Mouse (Mus musculus) E14TG2a.4 (cell line): ENCODE measurements around the gene Tinagl1.

Experiments used
- H3K27me3 ChIP-seq: 2 replicates; pipeline ENCODE4 v1.6.1; 2014; ENCODE audit warnings: low read length, control low read depth; ENCODE audit not compliant: insufficient read depth
- H3K36me3 ChIP-seq: 2 replicates; pipeline ENCODE4 v1.6.1; 2014; ENCODE audit warnings: low read length, control low read depth; ENCODE audit not compliant: insufficient read depth
- H3K4me1 ChIP-seq: replicated peaks from 2 replicates; pipeline ENCODE4 v1.6.1; 2014; ENCODE audit warnings: low read depth, low read length, control low read depth
- H3K4me3 ChIP-seq: replicated peaks from 2 replicates; pipeline ENCODE4 v1.5.1; 2014; ENCODE audit warnings: mild to moderate bottlenecking, low read length
- H3K9me3 ChIP-seq: 2 replicates; pipeline ENCODE4 v1.6.1; 2014; ENCODE audit warnings: low read length, control low read depth
- CTCF ChIP-seq: conservative IDR thresholded peaks from 2 replicates; pipeline ENCODE4 v1.5.1; 2014; ENCODE audit warnings: low read length
- NANOG ChIP-seq: IDR thresholded peaks from 2 replicates; pipeline ENCODE4 v1.6.1; 2014; ENCODE audit warnings: borderline replicate concordance, low read length, mixed read lengths
- POU5F1 ChIP-seq: IDR thresholded peaks from 2 replicates; pipeline ENCODE4 v1.6.1; 2014; ENCODE audit warnings: low read length, borderline replicate concordance

Tinagl1 gene

GRCm38 (mm10) chr4:130128907-130129306, 46.0 kb downstream of the Tinagl1 start:
- TF ChIP-seq NANOG: no peak
- no peak for TF ChIP-seq POU5F1
- no peak for TF ChIP-seq CTCF
- no peaks in the 10 kb centered on the region for H3K9me3 ChIP-seq
- no peak overlapping the region for H3K4me3 ChIP-seq
- peaks cover 47% of the 10 kb centered on the region for H3K36me3 ChIP-seq
- peaks cover 43% of the 10 kb centered on the region for H3K4me1 ChIP-seq
- H3K27me3 ChIP-seq: peaks cover 13% of the 10 kb centered on the region; the same call in 1 of the 2 replicates

DNA sequence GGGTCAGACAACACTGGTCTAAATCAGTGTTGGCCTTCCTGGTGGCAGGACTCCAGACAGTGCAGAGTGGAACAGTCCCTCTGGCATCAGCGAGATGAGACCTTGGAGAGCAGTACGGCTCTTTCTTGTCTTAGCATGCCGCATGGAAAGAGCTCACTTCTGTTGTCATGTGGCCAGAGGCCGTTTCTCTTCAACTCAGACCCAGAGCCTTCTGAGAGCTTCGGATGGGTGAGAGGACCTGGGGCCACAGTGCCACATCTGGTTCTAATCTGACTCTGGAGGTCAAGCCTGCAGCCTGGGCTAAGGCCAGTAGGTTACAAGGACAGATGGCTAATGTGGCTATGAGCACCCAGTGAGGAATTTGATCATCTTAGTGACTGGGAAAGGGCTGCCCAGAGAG, 49.0 kb downstream of the Tinagl1 start:
- Histone ChIP-seq H3K27me3 (no peaks in the 10 kb centered on the region), H3K4me3 (no peak overlapping the region), H3K36me3 (peaks cover 70% of the 10 kb centered on the region), H3K4me1 (peaks cover 63% of the 10 kb centered on the region), H3K9me3 (no peaks in the 10 kb centered on the region)
- TF ChIP-seq POU5F1 (no peak), CTCF (no peak), NANOG (no peak)

- Histone ChIP-seq H3K9me3 (no peaks in the 10 kb centered on the region), H3K27me3 (no peaks in the 10 kb centered on the region), H3K4me3 (no peak overlapping the region), H3K4me1 (peaks cover 63% of the 10 kb centered on the region), H3K36me3 (peaks cover 77% of the 10 kb centered on the region)
- TF ChIP-seq NANOG (no peak), POU5F1 (no peak), CTCF (no peak)
Measured at GRCm38 (mm10) chr4:130125164-130125563, 49.8 kb downstream of the Tinagl1 start.

GRCm38 (mm10) chr4:130124110-130124509, 50.8 kb downstream of the Tinagl1 start:
- Histone ChIP-seq H3K9me3 (no peaks in the 10 kb centered on the region), H3K4me3 (no peak overlapping the region), H3K27me3 (no peaks in the 10 kb centered on the region), H3K4me1 (peaks cover 62% of the 10 kb centered on the region), H3K36me3 (peaks cover 77% of the 10 kb centered on the region)
- TF ChIP-seq NANOG (no peak), POU5F1 (no peak), CTCF (no peak)

GRCm38 (mm10) chr4:130123020-130123419, 51.9 kb downstream of the Tinagl1 start:
- peaks cover 71% of the 10 kb centered on the region for H3K36me3 ChIP-seq
- peaks cover 2% of the 10 kb centered on the region for H3K9me3 ChIP-seq
- no peaks in the 10 kb centered on the region for H3K27me3 ChIP-seq
- H3K4me3 ChIP-seq: peak overlapping the region; percentile 23; the same call in 1 of the 2 replicates
- H3K4me1 ChIP-seq: peaks cover 62% of the 10 kb centered on the region
- TF ChIP-seq CTCF: no peak
- no peak for TF ChIP-seq POU5F1
- no peak for TF ChIP-seq NANOG

DNA sequence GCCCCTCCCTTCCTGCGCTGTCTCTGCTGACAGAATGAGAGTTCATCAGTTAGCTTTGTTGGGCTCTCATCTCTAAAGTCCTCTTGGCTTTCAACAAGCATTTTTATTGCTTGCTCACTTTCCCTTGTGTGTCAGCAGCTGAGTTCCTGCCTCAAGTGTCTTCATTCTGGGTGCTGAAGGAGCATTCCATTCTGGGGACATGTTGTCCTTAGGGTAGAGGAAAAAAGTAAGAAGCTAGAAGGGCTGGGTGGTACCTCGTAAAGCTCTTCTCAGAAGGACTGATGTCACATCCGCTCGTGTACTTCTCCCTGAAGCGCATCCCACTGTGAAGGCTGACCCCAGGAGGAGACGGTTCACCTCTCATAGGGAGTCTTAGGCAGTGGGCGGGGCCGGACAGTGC, 53.4 kb downstream of the Tinagl1 start:
- Histone ChIP-seq H3K27me3 (no peaks in the 10 kb centered on the region), H3K4me1 (peaks cover 50% of the 10 kb centered on the region), H3K4me3 (no peak overlapping the region), H3K36me3 (peaks cover 56% of the 10 kb centered on the region), H3K9me3 (peaks cover 17% of the 10 kb centered on the region)
- no peak for TF ChIP-seq POU5F1
- no peak for TF ChIP-seq CTCF
- TF ChIP-seq NANOG: no peak

DNA sequence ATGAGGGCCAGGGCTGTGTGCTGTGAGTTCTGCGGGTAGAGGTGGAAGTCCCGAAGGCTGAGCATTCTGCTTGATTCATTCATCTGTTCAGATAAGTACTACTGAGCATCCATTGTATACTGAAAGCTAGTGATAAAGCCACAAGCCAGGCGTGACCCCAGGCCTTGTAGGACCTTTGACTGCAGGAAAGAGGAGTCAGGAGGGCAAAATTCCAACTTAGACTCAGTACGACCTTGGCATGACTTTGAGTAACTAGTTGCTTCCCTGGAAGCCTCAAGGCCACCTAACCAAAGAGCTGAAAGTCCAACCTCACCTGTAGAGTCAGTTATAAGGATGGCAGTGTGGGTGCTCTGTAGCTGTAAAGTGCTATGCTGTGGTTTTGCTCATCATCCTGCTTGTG, 54.2 kb downstream of the Tinagl1 start:
- H3K36me3 ChIP-seq: peaks cover 50% of the 10 kb centered on the region
- H3K27me3 ChIP-seq: no peaks in the 10 kb centered on the region
- peaks cover 17% of the 10 kb centered on the region for H3K9me3 ChIP-seq
- H3K4me1 ChIP-seq: peaks cover 42% of the 10 kb centered on the region
- TF ChIP-seq NANOG: no peak
- no peak for TF ChIP-seq CTCF
- TF ChIP-seq POU5F1: no peak
- H3K4me3 ChIP-seq: no peak overlapping the region
